9 mouse cellular contexts compared by ENCODE assay signal in the genomic region with DNA sequence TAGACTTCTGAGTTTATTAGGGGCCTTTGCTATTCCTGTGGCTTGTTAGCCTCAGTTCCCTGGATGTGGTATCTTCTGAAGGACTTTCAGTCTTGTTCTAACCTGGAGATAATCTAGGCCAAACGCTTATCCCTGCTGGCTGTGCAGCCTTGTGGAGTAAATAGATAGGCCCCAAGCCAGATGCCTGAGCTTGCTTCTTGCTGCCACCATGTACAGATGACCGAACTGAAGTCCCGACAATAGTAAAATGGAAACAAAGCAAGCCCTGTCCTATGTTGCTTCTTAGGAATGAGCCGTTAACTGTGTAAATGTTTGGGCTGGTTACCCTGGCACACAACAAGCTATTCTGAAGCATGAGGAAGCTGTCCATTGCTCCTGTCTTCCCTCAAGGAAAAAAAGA.
A peak's percentile ranks its signal among the peaks of the same experiment; 100 is the strongest.
DNase-seq lines count a peak whose midpoint lies in the region; ATAC-seq lines count a peak whose summit lies in the region.
"Had no signal": no experiment of that assay in that cellular context is flagged by ENCODE, and none has a peak within 500 bp of the region (broad histone marks: within the 10 kb centered on the region; RNA-seq: fewer than 3 reads in every experiment).

No protein-coding gene starts in this region.

- no peak for DNase-seq in heart, postnatal 36 days
- DNase-seq in left cerebral cortex, adult 18-20 months (ENCODE audit: low spot score in 2 of 2), result no peak
- DNase-seq in adrenal gland, postnatal 25 days, result no peak
- no peak for DNase-seq in T-cell, adult 2 months (ENCODE audit: low spot score)
- DNase-seq: thymus, postnatal 25 days had no signal

- no peaks in the 10 kb centered on the region for H3K9me3 ChIP-seq in heart, embryonic 13.5 days
- H3K9me3 ChIP-seq in hindbrain, embryonic 15.5 days, result no peaks in the 10 kb centered on the region
- H3K9me3 ChIP-seq in midbrain, embryonic 16.5 days (replicated peaks; ENCODE audit: control insufficient read depth, low read length, poor library complexity, severe bottlenecking), result no peaks in the 10 kb centered on the region

- no peaks in the 10 kb centered on the region for H3K36me3 ChIP-seq in heart, embryonic 13.5 days
- H3K36me3 ChIP-seq in hindbrain, embryonic 15.5 days, result no peaks in the 10 kb centered on the region
- no peaks in the 10 kb centered on the region for H3K36me3 ChIP-seq in midbrain, embryonic 16.5 days (ENCODE audit: control insufficient read depth, insufficient read depth, low read length)

- H3K9ac ChIP-seq in heart, embryonic 13.5 days, result 0 out of 2 replicates have a peak overlapping the region, but pooled peaks have one; percentile 70
- H3K9ac ChIP-seq in hindbrain, embryonic 15.5 days, result no peak overlapping the region
- no peak overlapping the region for H3K9ac ChIP-seq in midbrain, embryonic 16.5 days (ENCODE audit: low read depth, low read length)

- no peaks in the 10 kb centered on the region for H3K27me3 ChIP-seq in heart, embryonic 13.5 days (replicated peaks)
- no peaks in the 10 kb centered on the region for H3K27me3 ChIP-seq in hindbrain, embryonic 15.5 days
- no peaks in the 10 kb centered on the region for H3K27me3 ChIP-seq in midbrain, embryonic 16.5 days (ENCODE audit: control insufficient read depth, insufficient read depth, low read depth, low read length)

- no peak overlapping the region for H3K4me3 ChIP-seq in heart, embryonic 13.5 days
- H3K4me3 ChIP-seq in hindbrain, embryonic 15.5 days, result no peak overlapping the region
- no peak overlapping the region for H3K4me3 ChIP-seq in midbrain, embryonic 16.5 days (ENCODE audit: low read depth, low read length)

- no peak for ATAC-seq in heart, embryonic 13.5 days (ENCODE audit: extremely low read depth, insufficient number of reproducible peaks, low FRiP score, low TSS enrichment)
- peak; percentile 58 for ATAC-seq in erythroid progenitor cell, adult 5-6 weeks (replicated peaks; ENCODE audit: low FRiP score, poor library complexity, severe bottlenecking)
- ATAC-seq in hindbrain, embryonic 15.5 days (ENCODE audit: low FRiP score, low read depth), result no peak
- no peak for ATAC-seq in midbrain, embryonic 16.5 days

- H3K27ac ChIP-seq in heart, embryonic 13.5 days (replicated peaks), result peak overlapping the region; percentile 77
- H3K27ac ChIP-seq in hindbrain, embryonic 15.5 days (replicated peaks), result peak overlapping the region; percentile 64
- 0 out of 2 replicates have a peak overlapping the region, but pooled peaks have one; percentile 51 for H3K27ac ChIP-seq in midbrain, embryonic 16.5 days (ENCODE audit: low read length)

- WGBS in heart, embryonic 13.5 days, result 19% methylated on average over 4 of the region's 4 CpGs
- WGBS in hindbrain, embryonic 15.5 days, result 28% methylated on average over 4 of the region's 4 CpGs
- WGBS in midbrain, embryonic 16.5 days, result 13% methylated on average over 4 of the region's 4 CpGs

- intact Hi-C loops in heart, postnatal 36 days (cut with DNase I), result loop anchor here (5.0 kb wide), 2 partner anchors 99 to 131 kb away; no protein-coding TSS in a partner anchor

- peaks cover 58% of the 10 kb centered on the region for H3K4me1 ChIP-seq in heart, embryonic 13.5 days
- peaks cover 20% of the 10 kb centered on the region for H3K4me1 ChIP-seq in hindbrain, embryonic 15.5 days (replicated peaks)
- peaks cover 14% of the 10 kb centered on the region for H3K4me1 ChIP-seq in midbrain, embryonic 16.5 days (ENCODE audit: control insufficient read depth, insufficient read depth, low read length)

- peak overlapping the region; percentile 64; the same call in 1 of the 2 replicates for H3K4me2 ChIP-seq in heart, embryonic 13.5 days
- no peak overlapping the region for H3K4me2 ChIP-seq in hindbrain, embryonic 15.5 days
- no peak overlapping the region for H3K4me2 ChIP-seq in midbrain, embryonic 16.5 days (ENCODE audit: low read length)
